17 mouse cellular contexts compared by ENCODE assay signal in genomic region chr10:97689425-97689824, GRCm38 (mm10). TPM values are rescaled to one million over a fixed set of nuclear protein-coding genes. Genes with fewer than 3 reads are reported as not detected.
DNase-seq lines count a peak whose midpoint lies in the region; ATAC-seq and TF ChIP-seq lines count a peak whose summit lies in the region.
"Had no signal": no experiment of that assay in that cellular context is flagged by ENCODE, and none has a peak within 500 bp of the region (broad histone marks: within the 10 kb centered on the region; RNA-seq: fewer than 3 reads in every experiment).

No protein-coding gene starts in this region.

- no peak for TF ChIP-seq POLR2A in cortical plate, adult 2 months (IDR thresholded peaks at IDR 0.05; ENCODE audit: extremely low read depth, insufficient read depth, low read length)

- 0 out of 2 replicates have a peak, but pooled peaks have one; percentile 5 for TF ChIP-seq CTCF in cortical plate, adult 2 months (IDR thresholded peaks at IDR 0.05; ENCODE audit: extremely low read depth, insufficient read depth, low read length)

- no peaks in the 10 kb centered on the region for H3K36me3 ChIP-seq in hindbrain, embryonic 14.5 days (replicated peaks; ENCODE audit: control insufficient read depth, insufficient read depth)
- H3K36me3 ChIP-seq in hindbrain, embryonic 16.5 days (ENCODE audit: control insufficient read depth, insufficient read depth, low read length), result no peaks in the 10 kb centered on the region
- H3K36me3 ChIP-seq: heart, embryonic 15.5 days; limb, embryonic 13.5 days; stomach, embryonic 15.5 days had no signal

- no peaks in the 10 kb centered on the region for H3K27me3 ChIP-seq in hindbrain, embryonic 14.5 days (ENCODE audit: control insufficient read depth, insufficient read depth, low read length)
- H3K27me3 ChIP-seq in hindbrain, embryonic 16.5 days (replicated peaks; ENCODE audit: control insufficient read depth, insufficient read depth, low read length), result no peaks in the 10 kb centered on the region
- H3K27me3 ChIP-seq: heart, embryonic 15.5 days; limb, embryonic 13.5 days; stomach, embryonic 15.5 days had no signal

- H3K9me3 ChIP-seq in hindbrain, embryonic 14.5 days (ENCODE audit: control insufficient read depth, low read length), result no peaks in the 10 kb centered on the region; the same call in 1 of the 2 replicates
- no peaks in the 10 kb centered on the region for H3K9me3 ChIP-seq in hindbrain, embryonic 16.5 days (ENCODE audit: control insufficient read depth, low read length)
- H3K9me3 ChIP-seq: heart, embryonic 15.5 days; limb, embryonic 13.5 days; stomach, embryonic 15.5 days had no signal

- WGBS in hindbrain, embryonic 14.5 days, result 70% methylated on average over 3 of the region's 3 CpGs
- whole genome bisulfite sequencing in hindbrain, embryonic 16.5 days, result 76% methylated on average over 3 of the region's 3 CpGs

- DNase-seq in cerebellum, postnatal 10 days, result peak; percentile 8 to 39
- DNase-seq in cerebellum, adult 11-12 months, result no peak
- DNase-seq in hindbrain, embryonic 14.5 days (ENCODE audit: low spot score), result peak; percentile 70
- DNase-seq in lung, postnatal 36 days, result peak; percentile 4
- no peak for DNase-seq in lung, postnatal 25 days (ENCODE audit: low spot score)
- no peak for DNase-seq in kidney, adult 9 months
- DNase-seq: kidney, postnatal 25 days; thymus, postnatal 25 days had no signal

- H3K4me3 ChIP-seq in hindbrain, embryonic 14.5 days (replicated peaks; ENCODE audit: low read length), result no peak overlapping the region
- H3K4me3 ChIP-seq in hindbrain, embryonic 16.5 days (ENCODE audit: low read length), result no peak overlapping the region
- H3K4me3 ChIP-seq in cortical plate, adult 2 months (ENCODE audit: insufficient read depth, low read length), result no peak overlapping the region
- H3K4me3 ChIP-seq: heart, embryonic 15.5 days; limb, embryonic 13.5 days; stomach, embryonic 15.5 days had no signal

- ATAC-seq in hindbrain, embryonic 14.5 days (ENCODE audit: low FRiP score), result no peak
- ATAC-seq in hindbrain, embryonic 16.5 days, result no peak; the same call in 1 of the 2 replicates
- ATAC-seq: inflammation-experienced regulatory T-cells, adult 6 months had no signal

- H3K27ac ChIP-seq in hindbrain, embryonic 14.5 days, result no peak overlapping the region
- H3K27ac ChIP-seq in hindbrain, embryonic 16.5 days (ENCODE audit: low read depth, low read length), result no peak overlapping the region
- H3K27ac ChIP-seq in cortical plate, adult 2 months (ENCODE audit: insufficient read depth, low read length), result no peak overlapping the region
- H3K27ac ChIP-seq: heart, embryonic 15.5 days; limb, embryonic 13.5 days; stomach, embryonic 15.5 days had no signal

- no peak overlapping the region for H3K4me2 ChIP-seq in hindbrain, embryonic 14.5 days (replicated peaks)
- H3K4me2 ChIP-seq in hindbrain, embryonic 16.5 days (ENCODE audit: low read length), result no peak overlapping the region
- H3K4me2 ChIP-seq: heart, embryonic 15.5 days; limb, embryonic 13.5 days; stomach, embryonic 15.5 days had no signal

- H3K9ac ChIP-seq in hindbrain, embryonic 14.5 days, result no peak overlapping the region
- H3K9ac ChIP-seq in hindbrain, embryonic 16.5 days (ENCODE audit: low read depth, low read length), result no peak overlapping the region
- H3K9ac ChIP-seq: heart, embryonic 15.5 days; limb, embryonic 13.5 days; stomach, embryonic 15.5 days had no signal

- H3K4me1 ChIP-seq in hindbrain, embryonic 14.5 days (replicated peaks; ENCODE audit: control insufficient read depth, insufficient read depth, low read length), result no peaks in the 10 kb centered on the region
- H3K4me1 ChIP-seq in hindbrain, embryonic 16.5 days (ENCODE audit: control insufficient read depth, insufficient read depth, low read depth, low read length), result no peaks in the 10 kb centered on the region
- H3K4me1 ChIP-seq in cortical plate, adult 2 months (ENCODE audit: control insufficient read depth, insufficient read depth, low read length), result no peaks in the 10 kb centered on the region
- H3K4me1 ChIP-seq: heart, embryonic 15.5 days; limb, embryonic 13.5 days; stomach, embryonic 15.5 days had no signal

RNA-seq across cellular contexts. Expression of gene Ccer1, which starts 3.4 kb away (rescaled TPM):
- not detected in 2 replicates for polyA plus RNA-seq in hindbrain, embryonic 14.5 days (2014; fragmentation: Nextera tagmentation; extraction: Ambion mirVana)
- polyA plus RNA-seq in hindbrain, embryonic 16.5 days (2015; fragmentation: Nextera tagmentation; extraction: Ambion mirVana), result not detected in 2 replicates
- polyA plus RNA-seq in cortical plate, adult 2 months (2012; rRNA removed), result not detected in 2 replicates
- polyA plus RNA-seq: C2C12; heart, embryonic 15.5 days; inflammation-experienced regulatory T-cells, adult 6 months; lung, embryonic 16.5 days; small intestine, adult 2 months; stomach, embryonic 15.5 days had no signal

RNA-seq across cellular contexts. Expression of gene C030005K15Rik, which starts 37.1 kb away (rescaled TPM):
- polyA plus RNA-seq in hindbrain, embryonic 14.5 days (2014; fragmentation: Nextera tagmentation; extraction: Ambion mirVana), result not detected in 2 replicates
- not detected in 2 replicates for polyA plus RNA-seq in hindbrain, embryonic 16.5 days (2015; fragmentation: Nextera tagmentation; extraction: Ambion mirVana)
- 0.04 TPM in 1 of 2 replicates, not detected in the other for polyA plus RNA-seq in cortical plate, adult 2 months (2012; rRNA removed)
- polyA plus RNA-seq: C2C12; heart, embryonic 15.5 days; inflammation-experienced regulatory T-cells, adult 6 months; limb, embryonic 13.5 days; lung, embryonic 16.5 days; small intestine, adult 2 months; stomach, embryonic 15.5 days had no signal

RNA-seq across cellular contexts. Expression of gene Epyc, which starts 45.6 kb away (rescaled TPM):
- polyA plus RNA-seq in hindbrain, embryonic 14.5 days (2014; fragmentation: Nextera tagmentation; extraction: Ambion mirVana), result 0.28 TPM in 1 of 2 replicates, not detected in the other
- 0.21 and 1.2 TPM in 2 replicates for polyA plus RNA-seq in hindbrain, embryonic 16.5 days (2015; fragmentation: Nextera tagmentation; extraction: Ambion mirVana)
- 0.06 TPM in 1 of 2 replicates, not detected in the other for polyA plus RNA-seq in cortical plate, adult 2 months (2012; rRNA removed)
- polyA plus RNA-seq: C2C12; inflammation-experienced regulatory T-cells, adult 6 months; small intestine, adult 2 months had no signal

Comparison
In these comparisons a context has a peak if more than half of its experiments do, and no peak if none do; other contexts are left out.
1. DNase-seq: peak in cerebellum, postnatal 10 days (2 of 2), hindbrain, embryonic 14.5 days (single experiment) and lung, postnatal 36 days (single experiment); none in cerebellum, adult 11-12 months (single experiment), lung, postnatal 25 days (single experiment) and kidney, adult 9 months (single experiment).